Mouse (Mus musculus): ENCODE results near the gene Vmn2r89. TPM values are rescaled to one million over a fixed set of nuclear protein-coding genes. Genes with fewer than 3 reads are reported as not detected.

Vmn2r89 gene
- polyA plus RNA-seq, 1 experiment from 2014 or later, result not detected

DNA sequence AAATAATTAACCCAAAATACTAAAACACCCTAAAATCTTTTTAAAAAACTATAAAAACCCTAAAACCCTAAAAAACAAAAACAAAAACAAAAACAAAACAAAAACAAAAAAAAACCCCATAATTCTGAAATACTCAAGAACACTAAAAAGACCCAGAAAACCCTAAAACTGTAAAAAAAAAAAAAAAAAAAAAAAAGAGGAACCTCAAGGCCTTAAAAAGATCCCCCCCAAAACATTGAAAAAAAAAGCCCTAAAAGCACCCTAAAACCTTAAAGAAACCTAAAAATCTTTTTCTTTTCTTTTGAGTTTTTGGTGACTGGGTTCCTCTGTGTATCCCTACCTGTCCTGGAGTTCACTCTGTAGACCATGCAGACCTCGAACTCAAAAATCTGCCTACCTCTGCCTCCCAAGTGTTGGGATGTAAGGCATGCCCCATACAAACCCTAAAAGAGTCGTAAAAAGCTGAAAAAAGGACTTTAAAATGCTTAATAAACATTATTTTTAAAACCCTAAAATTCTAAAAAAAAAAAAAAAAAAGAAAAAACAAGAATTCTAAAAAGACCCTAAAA lies 48.1 kb downstream of the Vmn2r89 start:
- WGBS, result 80% methylated on average over 2 of the region's 2 CpGs
- ATAC-seq (replicated peaks; ENCODE audit: insufficient number of reproducible peaks, low FRiP score, low TSS enrichment, low read depth) (no peak), DNase-seq (ENCODE audit: low spot score) (no peak)

DNA sequence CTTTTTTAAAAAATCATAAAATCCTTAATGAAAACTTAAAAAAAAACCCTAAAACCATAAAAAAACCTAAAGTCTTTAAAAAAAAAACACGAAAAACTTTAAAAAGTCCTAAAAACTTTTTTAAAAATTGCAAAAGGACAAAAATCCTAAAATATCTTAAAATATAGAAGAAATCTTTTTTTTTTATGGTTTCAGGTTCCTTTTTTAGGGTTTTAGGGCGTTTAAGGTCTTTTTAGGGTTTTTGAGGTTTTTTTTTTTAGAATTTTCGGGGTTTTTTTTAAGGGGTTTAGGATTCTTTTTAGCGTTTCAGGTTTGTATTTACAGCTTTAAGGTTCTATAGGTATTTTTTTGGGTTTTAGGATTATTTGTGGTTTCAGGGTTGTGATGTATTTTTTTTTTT lies 48.8 kb downstream of the Vmn2r89 start:
- WGBS, result 89% methylated on average over 4 of the region's 4 CpGs
- DNase-seq (ENCODE audit: low spot score) (no peak), ATAC-seq (replicated peaks; ENCODE audit: insufficient number of reproducible peaks, low FRiP score, low TSS enrichment, low read depth) (no peak)
- Histone ChIP-seq H3K4me3 (ENCODE audit: low read depth, low read length) (no peak overlapping the region), H3K9ac (replicated peaks; ENCODE audit: low read length) (no peak overlapping the region), H3K36me3 (replicated peaks; ENCODE audit: control insufficient read depth, insufficient read depth, low read depth, low read length) (no peaks in the 10 kb centered on the region), H3K4me2 (ENCODE audit: low read depth, low read length) (no peak overlapping the region), H3K27ac (replicated peaks; ENCODE audit: low read depth, low read length) (no peak overlapping the region), H3K4me1 (ENCODE audit: control insufficient read depth, insufficient read depth, low read length) (no peaks in the 10 kb centered on the region), H3K27me3 (ENCODE audit: control insufficient read depth, insufficient read depth, low read length) (no peaks in the 10 kb centered on the region), H3K9me3 (replicated peaks; ENCODE audit: control insufficient read depth, low read length) (no peaks in the 10 kb centered on the region)

More for the DNA sequence above, 48.1 kb downstream of the Vmn2r89 start:
- Histone ChIP-seq H3K9ac (replicated peaks; ENCODE audit: low read length) (no peak overlapping the region), H3K27ac (replicated peaks; ENCODE audit: low read depth, low read length) (no peak overlapping the region), H3K9me3 (replicated peaks; ENCODE audit: control insufficient read depth, low read length) (no peaks in the 10 kb centered on the region), H3K4me2 (ENCODE audit: low read depth, low read length) (no peak overlapping the region), H3K27me3 (ENCODE audit: control insufficient read depth, insufficient read depth, low read length) (no peaks in the 10 kb centered on the region), H3K4me3 (ENCODE audit: low read depth, low read length) (no peak overlapping the region), H3K36me3 (replicated peaks; ENCODE audit: control insufficient read depth, insufficient read depth, low read depth, low read length) (no peaks in the 10 kb centered on the region), H3K4me1 (ENCODE audit: control insufficient read depth, insufficient read depth, low read length) (no peaks in the 10 kb centered on the region)

DNA sequence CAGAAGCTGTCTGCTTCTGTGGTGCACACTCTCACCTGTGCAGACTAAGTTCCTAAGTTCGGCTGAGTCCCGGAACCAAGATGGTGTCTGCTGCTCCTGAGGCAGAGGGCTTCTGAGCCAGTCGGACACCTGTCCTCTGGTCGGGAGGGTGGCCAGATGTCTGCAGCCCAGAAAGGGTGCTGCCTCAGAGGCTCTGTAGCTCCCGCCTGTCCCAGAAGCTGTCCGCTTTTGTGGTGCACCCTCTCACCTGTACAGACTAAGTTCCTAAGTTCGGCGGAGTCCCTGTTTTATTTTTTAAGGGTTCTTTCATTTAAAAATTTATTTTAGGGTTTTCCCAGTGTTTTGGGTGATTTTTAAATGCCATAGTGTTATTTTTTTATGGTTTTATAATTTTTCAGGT lies 55.8 kb downstream of the Vmn2r89 start:
- no peaks in the 10 kb centered on the region for H3K36me3 ChIP-seq (replicated peaks; ENCODE audit: control insufficient read depth, insufficient read depth, low read depth, low read length)
- no peak overlapping the region for H3K4me2 ChIP-seq (ENCODE audit: low read depth, low read length)
- no peaks in the 10 kb centered on the region for H3K4me1 ChIP-seq (ENCODE audit: control insufficient read depth, insufficient read depth, low read length)
- H3K9me3 ChIP-seq (replicated peaks; ENCODE audit: control insufficient read depth, low read length), result no peaks in the 10 kb centered on the region
- no peaks in the 10 kb centered on the region for H3K27me3 ChIP-seq (ENCODE audit: control insufficient read depth, insufficient read depth, low read length)
- WGBS, result 97% methylated on average over 8 of the region's 8 CpGs
- DNase-seq (ENCODE audit: low spot score) (no peak), ATAC-seq (replicated peaks; ENCODE audit: insufficient number of reproducible peaks, low FRiP score, low TSS enrichment, low read depth) (no peak)
- H3K9ac ChIP-seq (replicated peaks; ENCODE audit: low read length), result no peak overlapping the region
- H3K4me3 ChIP-seq (ENCODE audit: low read depth, low read length), result no peak overlapping the region
- H3K27ac ChIP-seq (replicated peaks; ENCODE audit: low read depth, low read length), result no peak overlapping the region

Other genes with a start within 250 kb of the Vmn2r89 start
- gene Ear14, start 248.5 kb upstream of the Vmn2r89 start, polyA plus RNA-seq (2014; fragmentation: Nextera tagmentation; extraction: Ambion mirVana), result not detected in 2 replicates
- gene Rnase2a, start 195.7 kb upstream of the Vmn2r89 start, polyA plus RNA-seq (2014; fragmentation: Nextera tagmentation; extraction: Ambion mirVana), result not detected in 2 replicates
- gene Gm7247, start 90.1 kb upstream of the Vmn2r89 start, polyA plus RNA-seq (2014; fragmentation: Nextera tagmentation; extraction: Ambion mirVana), result not detected in 2 replicates
- not detected in 2 replicates for gene Vmn2r88, start 41.0 kb upstream of the Vmn2r89 start, polyA plus RNA-seq (2014; fragmentation: Nextera tagmentation; extraction: Ambion mirVana)
- not detected in 2 replicates for gene Gm5622, start 100.9 kb downstream of the Vmn2r89 start, polyA plus RNA-seq (2014; fragmentation: Nextera tagmentation; extraction: Ambion mirVana)
- gene Gm17175, start 122.2 kb downstream of the Vmn2r89 start, polyA plus RNA-seq (2014; fragmentation: Nextera tagmentation; extraction: Ambion mirVana), result not detected in 2 replicates
- gene Gm17174, start 140.3 kb downstream of the Vmn2r89 start, polyA plus RNA-seq (2014; fragmentation: Nextera tagmentation; extraction: Ambion mirVana), result not detected in 2 replicates
- not detected in 2 replicates for gene Gm17078, start 159.5 kb downstream of the Vmn2r89 start, polyA plus RNA-seq (2014; fragmentation: Nextera tagmentation; extraction: Ambion mirVana)
- not detected in 2 replicates for gene Gm4181, start 183.8 kb downstream of the Vmn2r89 start, polyA plus RNA-seq (2014; fragmentation: Nextera tagmentation; extraction: Ambion mirVana)
- gene Gm17079, start 243.6 kb downstream of the Vmn2r89 start, polyA plus RNA-seq (2014; fragmentation: Nextera tagmentation; extraction: Ambion mirVana), result not detected in 2 replicates

Data from embryonic facial prominence, embryonic 11.5 days (tissue).